Mouse (Mus musculus): ENCODE data around the gene Tac2.

The Tac2 gene

GRCm38 (mm10) chr10:127724178-127724577, at the start of gene Tac2:
Tac2 (plus strand) TSS chr10:127724478.
- no peak for DNase-seq (ENCODE audit: low spot score)

- DNase-seq (ENCODE audit: low spot score): peak; percentile 77
These were observed 49.3 kb upstream of the Tac2 start for GRCm38 (mm10) chr10:127674794-127675522.

GRCm38 (mm10) chr10:127675859-127676398, 48.3 kb upstream of the Tac2 start:
- DNase-seq (ENCODE audit: low spot score): no peak

- DNase-seq (ENCODE audit: low spot score): peak; percentile 97
These were observed 47.4 kb upstream of the Tac2 start for GRCm38 (mm10) chr10:127676691-127677548.

- peak; percentile 47 for DNase-seq (ENCODE audit: low spot score)
These were observed 46.5 kb upstream of the Tac2 start for GRCm38 (mm10) chr10:127677591-127678336.

GRCm38 (mm10) chr10:127679208-127679607, 45.1 kb upstream of the Tac2 start:
- no peak for DNase-seq (ENCODE audit: low spot score)

GRCm38 (mm10) chr10:127679881-127680280, 44.4 kb upstream of the Tac2 start:
- DNase-seq (ENCODE audit: low spot score): no peak

GRCm38 (mm10) chr10:127682886-127683285, 41.4 kb upstream of the Tac2 start:
- no peak for DNase-seq (ENCODE audit: low spot score)

GRCm38 (mm10) chr10:127691053-127691452, 33.2 kb upstream of the Tac2 start:
- DNase-seq (ENCODE audit: low spot score): no peak

GRCm38 (mm10) chr10:127694636-127695035, 29.6 kb upstream of the Tac2 start:
- DNase-seq (ENCODE audit: low spot score): no peak

- DNase-seq (ENCODE audit: low spot score): no peak
These were observed 28.5 kb upstream of the Tac2 start for GRCm38 (mm10) chr10:127695775-127696174.

GRCm38 (mm10) chr10:127698966-127699365, 25.3 kb upstream of the Tac2 start:
- DNase-seq (ENCODE audit: low spot score): no peak

GRCm38 (mm10) chr10:127703299-127703698, 21.0 kb upstream of the Tac2 start:
- DNase-seq (ENCODE audit: low spot score): no peak

GRCm38 (mm10) chr10:127704293-127704692, 20.0 kb upstream of the Tac2 start:
- DNase-seq (ENCODE audit: low spot score): no peak

- DNase-seq (ENCODE audit: low spot score): no peak
These were observed 19.5 kb upstream of the Tac2 start, which contains the start of gene Myo1a for GRCm38 (mm10) chr10:127704766-127705220. Myo1a (plus strand) TSS chr10:127705170.

- no peak for DNase-seq (ENCODE audit: low spot score)
These were observed 18.5 kb upstream of the Tac2 start for GRCm38 (mm10) chr10:127705783-127706182.

GRCm38 (mm10) chr10:127707721-127708120, 16.6 kb upstream of the Tac2 start:
- peak; percentile 56 for DNase-seq (ENCODE audit: low spot score)

GRCm38 (mm10) chr10:127708850-127709370, 15.4 kb upstream of the Tac2 start:
- DNase-seq (ENCODE audit: low spot score): no peak

GRCm38 (mm10) chr10:127710331-127710730, 13.9 kb upstream of the Tac2 start:
- DNase-seq (ENCODE audit: low spot score): no peak

- DNase-seq (ENCODE audit: low spot score): no peak
These were observed 11.5 kb upstream of the Tac2 start for GRCm38 (mm10) chr10:127712736-127713135.

- DNase-seq (ENCODE audit: low spot score): no peak
These were observed 2.4 kb upstream of the Tac2 start for GRCm38 (mm10) chr10:127721671-127722418.
